Mouse (Mus musculus) liver, postnatal 0 days (tissue): ENCODE results near the gene Skil. TPM values are rescaled to one million over a fixed set of nuclear protein-coding genes. Genes with fewer than 3 reads are reported as not detected.

Experiments
- ATAC-seq: fragments of 200-750 bp; cut with Nextera tagmentation; 2 replicates; pipeline ENCODE4 v1.8.0; 2017; ENCODE audit warnings: mild to moderate bottlenecking, moderate library complexity
- DNase-seq: peaks from one replicate; pipeline ENCODE4 v3.0.0-alpha.2; 2016
- H3K27ac ChIP-seq: fragments of 300-500 bp; sonication (generic); 2 replicates; pipeline ENCODE4 v1.5.1; 2014; ENCODE audit warnings: antibody characterized with exemption, moderate library complexity, mild to moderate bottlenecking, low read depth
- H3K27me3 ChIP-seq: fragments of 300-500 bp; sonication (generic); 2 replicates; pipeline ENCODE4 v1.6.1; 2014; ENCODE audit warnings: low read length, control low read depth, mixed read lengths; ENCODE audit not compliant: insufficient read depth
- H3K36me3 ChIP-seq: fragments of 300-500 bp; sonication (generic); replicated peaks from 2 replicates; pipeline ENCODE4 v1.6.1; 2014; ENCODE audit warnings: mild to moderate bottlenecking, control low read depth, low read length, moderate library complexity, mixed read lengths; ENCODE audit not compliant: insufficient read depth
- H3K4me1 ChIP-seq: fragments of 300-500 bp; sonication (generic); 2 replicates; pipeline ENCODE4 v1.6.1; 2014; ENCODE audit warnings: antibody characterized with exemption, mild to moderate bottlenecking, control low read depth; ENCODE audit not compliant: insufficient read depth
- H3K4me2 ChIP-seq: fragments of 300-500 bp; sonication (generic); 2 replicates; pipeline ENCODE4 v1.6.1; 2014; ENCODE audit warnings: low read depth, mild to moderate bottlenecking, low read length, moderate library complexity, mixed read lengths
- H3K4me3 ChIP-seq: fragments of 300-500 bp; sonication (generic); 2 replicates; pipeline ENCODE4 v1.5.1; 2014; ENCODE audit warnings: low read depth, low read length
- H3K9ac ChIP-seq: fragments of 300-500 bp; sonication (generic); replicated peaks from 2 replicates; pipeline ENCODE4 v1.6.1; 2014; ENCODE audit warnings: mild to moderate bottlenecking, moderate library complexity
- H3K9me3 ChIP-seq: fragments of 300-500 bp; sonication (generic); 2 replicates; pipeline ENCODE4 v1.6.1; 2016; ENCODE audit warnings: mild to moderate bottlenecking, control low read depth, low read length, mixed read lengths
- CTCF ChIP-seq: sonication (generic); IDR thresholded peaks from 2 replicates; pipeline ENCODE4 v1.5.1; 2016; ENCODE audit warnings: antibody characterized with exemption, low read depth
- EP300 ChIP-seq: IDR thresholded peaks from 2 replicates; pipeline ENCODE4 v1.6.1; 2016; ENCODE audit warnings: antibody characterized with exemption, low read depth, mild to moderate bottlenecking
- WGBS: fragments of 180-500 bp; shearing (Covaris S2); extraction: QIAGEN DNeasy Blood & Tissue Kit; methylation state at CpG from one replicate; pipeline ENCODE4 v1.1.7; 2014; ENCODE audit not compliant: insufficient replicate concordance; 5-methylcytosine and 5-hydroxymethylcytosine counted together
- polyA plus RNA-seq: library from polyadenylated mRNA; unstranded; fragments of >200 nt; fragmentation: Nextera tagmentation; extraction: Ambion mirVana; gene quantifications from 2 replicates; pipeline ENCODE4 v1.2.1, GENCODE M21; 2015

Gene Skil
- polyA plus RNA-seq, 1 experiment from 2014 or later, result 8.2 TPM

GRCm38 (mm10) chr3:31054888-31055287 lies 40.0 kb upstream of the Skil start:
- H3K27ac ChIP-seq, result no peak overlapping the region
- TF ChIP-seq EP300 (no peak), CTCF (no peak)
- H3K4me2 ChIP-seq, result no peak overlapping the region
- H3K9ac ChIP-seq, result no peak overlapping the region
- DNase-seq (no peak), ATAC-seq (no peak)
- peaks cover 2% of the 10 kb centered on the region; the same call in 1 of the 2 replicates for H3K4me1 ChIP-seq
- H3K4me3 ChIP-seq, result no peak overlapping the region
- 0 out of 2 replicates have a peak, but pooled peaks cover 5% of the 10 kb centered on the region for H3K36me3 ChIP-seq
- no peaks in the 10 kb centered on the region for H3K27me3 ChIP-seq
- H3K9me3 ChIP-seq, result no peaks in the 10 kb centered on the region
- WGBS, result 81% methylated on average over 8 of the region's 8 CpGs

- H3K27ac ChIP-seq, result peak overlapping the region; percentile 88
Observed at GRCm38 (mm10) chr3:31056047-31056650, 38.7 kb upstream of the Skil start.

GRCm38 (mm10) chr3:31056651-31057627 lies 37.9 kb upstream of the Skil start:
- Histone ChIP-seq H3K27me3 (no peaks in the 10 kb centered on the region), H3K9ac (peak overlapping the region; percentile 59), H3K4me2 (peak overlapping the region; percentile 84), H3K27ac (peak overlapping the region; percentile 88), H3K4me1 (peaks cover 5% of the 10 kb centered on the region), H3K36me3 (no peaks in the 10 kb centered on the region), H3K9me3 (no peaks in the 10 kb centered on the region), H3K4me3 (peak overlapping the region; percentile 63)
- TF ChIP-seq CTCF, result peak; percentile 98
- no peak; the same call in 1 of the 2 replicates for TF ChIP-seq EP300
- DNase-seq, result peak; percentile 72
- under 1% methylated on average over 30 of the region's 30 CpGs for WGBS
- peak; percentile 87 for ATAC-seq

More at GRCm38 (mm10) chr3:31056047-31056650, 38.7 kb upstream of the Skil start:
- Histone ChIP-seq H3K4me3 (peak overlapping the region; percentile 63), H3K27me3 (no peaks in the 10 kb centered on the region), H3K4me2 (peak overlapping the region; percentile 84), H3K9me3 (no peaks in the 10 kb centered on the region), H3K9ac (peak overlapping the region; percentile 59), H3K36me3 (no peaks in the 10 kb centered on the region), H3K4me1 (peaks cover 5% of the 10 kb centered on the region)
- peak; percentile 44 for ATAC-seq
- peak; percentile 65 for DNase-seq
- no peak for TF ChIP-seq EP300
- TF ChIP-seq CTCF, result peak; percentile 35
- 19% methylated on average over 17 of the region's 17 CpGs for WGBS

GRCm38 (mm10) chr3:31060745-31061102 lies 34.1 kb upstream of the Skil start:
- no peaks in the 10 kb centered on the region for H3K9me3 ChIP-seq
- peaks cover 5% of the 10 kb centered on the region for H3K4me1 ChIP-seq
- peak overlapping the region; percentile 58 for H3K4me2 ChIP-seq
- no peaks in the 10 kb centered on the region for H3K27me3 ChIP-seq
- DNase-seq, result no peak
- peak overlapping the region; percentile 83 for H3K27ac ChIP-seq
- no peaks in the 10 kb centered on the region for H3K36me3 ChIP-seq
- no peak for ATAC-seq
- WGBS, result 35% methylated on average over 8 of the region's 8 CpGs
- TF ChIP-seq EP300 (no peak), CTCF (peak; percentile 24)
- no peak overlapping the region for H3K9ac ChIP-seq
- H3K4me3 ChIP-seq, result peak overlapping the region; percentile 24; the same call in 1 of the 2 replicates

- peak overlapping the region; percentile 83 for H3K27ac ChIP-seq
- 27% methylated on average over 20 of the region's 20 CpGs for WGBS
- TF ChIP-seq EP300 (no peak), CTCF (no peak)
- H3K27me3 ChIP-seq, result no peaks in the 10 kb centered on the region
- ATAC-seq (peak; percentile 18), DNase-seq (peak; percentile 46)
- H3K4me3 ChIP-seq, result peak overlapping the region; percentile 24
- no peaks in the 10 kb centered on the region for H3K9me3 ChIP-seq
- H3K36me3 ChIP-seq, result no peaks in the 10 kb centered on the region
- H3K4me1 ChIP-seq, result peaks cover 4% of the 10 kb centered on the region
- H3K4me2 ChIP-seq, result peak overlapping the region; percentile 58
- peak overlapping the region; percentile 38; the same call in 1 of the 2 replicates for H3K9ac ChIP-seq
Observed at GRCm38 (mm10) chr3:31061103-31061785, 33.6 kb upstream of the Skil start.

- peak overlapping the region; percentile 24 for H3K4me3 ChIP-seq
Observed at GRCm38 (mm10) chr3:31061786-31062120, 33.1 kb upstream of the Skil start.

More at GRCm38 (mm10) chr3:31061786-31062120, 33.1 kb upstream of the Skil start:
- Histone ChIP-seq H3K4me2 (peak overlapping the region; percentile 58), H3K27ac (peak overlapping the region; percentile 83), H3K9ac (peak overlapping the region; percentile 38; the same call in 1 of the 2 replicates), H3K36me3 (no peaks in the 10 kb centered on the region), H3K4me1 (peaks cover 2% of the 10 kb centered on the region; the same call in 1 of the 2 replicates), H3K27me3 (no peaks in the 10 kb centered on the region), H3K9me3 (no peaks in the 10 kb centered on the region)
- ATAC-seq (no peak), DNase-seq (no peak)
- TF ChIP-seq CTCF, result peak; percentile 58
- no peak for TF ChIP-seq EP300
- 37% methylated on average over 4 of the region's 4 CpGs for WGBS
